Mouse (Mus musculus): Measurements from ENCODE around the gene Rora. TPM values are rescaled to one million over a fixed set of nuclear protein-coding genes. Genes with fewer than 3 reads are reported as not detected.

Rora gene
- polyA plus RNA-seq, 1 experiment, result 0.06 TPM

- TF ChIP-seq FOSL1 (IDR thresholded peaks at IDR 0.05; ENCODE audit: insufficient read depth, low read length, poor library complexity, severe bottlenecking), result no peak
- no peak for TF ChIP-seq CEBPB (IDR thresholded peaks at IDR 0.05; ENCODE audit: low read depth)
- no peak for TF ChIP-seq USF1 (IDR thresholded peaks at IDR 0.05; ENCODE audit: low read depth)
- TF ChIP-seq MYOG (IDR thresholded peaks at IDR 0.05; ENCODE audit: control insufficient read depth, extremely low read depth, insufficient read length), result no peak
- TF ChIP-seq CTCF (IDR thresholded peaks at IDR 0.05; ENCODE audit: control insufficient read depth, insufficient read depth, insufficient read length), result no peak
- TF ChIP-seq MAX (IDR thresholded peaks at IDR 0.05), result no peak
- TF ChIP-seq MYOD1 (IDR thresholded peaks at IDR 0.05; ENCODE audit: control insufficient read depth, insufficient read length, low read depth), result no peak
- no peaks in the 10 kb centered on the region for H3K36me3 ChIP-seq (ENCODE audit: control insufficient read depth, insufficient read depth)
These were observed 649.3 kb downstream of the Rora start for GRCm38 (mm10) chr9:69302846-69303245.

DNA sequence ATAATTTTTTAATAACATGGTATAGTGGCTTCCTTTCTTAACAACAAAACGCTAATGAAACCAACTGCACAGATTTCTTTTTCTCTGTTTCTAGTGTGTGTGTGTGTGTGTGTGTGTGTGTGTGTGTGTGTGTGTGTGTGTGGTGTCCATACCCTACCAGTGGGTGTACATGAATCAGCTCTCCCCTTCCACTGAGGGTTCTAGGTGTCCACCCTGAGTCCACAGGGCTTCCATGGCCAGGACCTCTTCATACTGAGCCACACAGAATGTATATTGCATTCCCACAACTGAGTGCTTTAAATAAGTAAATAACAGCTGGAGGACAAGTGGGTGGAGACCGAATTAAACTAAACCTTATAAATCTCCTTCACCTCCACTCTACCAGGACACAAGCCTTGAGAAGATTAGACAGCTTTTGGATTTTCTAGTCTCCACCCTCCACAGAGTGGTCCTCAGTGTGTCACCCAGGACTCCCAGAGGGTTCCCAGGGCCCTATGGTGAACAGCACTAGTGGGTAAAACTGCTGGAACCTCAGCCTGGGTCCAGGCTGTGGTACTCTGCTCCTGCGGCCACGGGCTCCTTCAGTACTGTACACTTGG, 649.9 kb downstream of the Rora start:
- no peaks in the 10 kb centered on the region for H3K36me3 ChIP-seq (ENCODE audit: control insufficient read depth, insufficient read depth)
- no peak overlapping the region for H3K4me3 ChIP-seq (ENCODE audit: insufficient read depth, poor library complexity, severe bottlenecking)
- no peak for TF ChIP-seq USF1 (IDR thresholded peaks at IDR 0.05; ENCODE audit: low read depth)
- no peak for TF ChIP-seq MYOG (IDR thresholded peaks at IDR 0.05; ENCODE audit: control insufficient read depth, extremely low read depth, insufficient read length)
- TF ChIP-seq CEBPB (IDR thresholded peaks at IDR 0.05; ENCODE audit: low read depth), result no peak
- no peak for TF ChIP-seq MYOD1 (IDR thresholded peaks at IDR 0.05; ENCODE audit: control insufficient read depth, insufficient read length, low read depth)
- no peak for TF ChIP-seq CTCF (IDR thresholded peaks at IDR 0.05; ENCODE audit: control insufficient read depth, insufficient read depth, insufficient read length)
- TF ChIP-seq MAX (IDR thresholded peaks at IDR 0.05), result no peak
- no peak for TF ChIP-seq FOSL1 (IDR thresholded peaks at IDR 0.05; ENCODE audit: insufficient read depth, low read length, poor library complexity, severe bottlenecking)
- no peaks in the 10 kb centered on the region for H3K79me3 ChIP-seq (ENCODE audit: low read depth)
- no peaks in the 10 kb centered on the region for H3K79me2 ChIP-seq (ENCODE audit: control insufficient read depth, insufficient read depth)
- no peak overlapping the region for H3ac ChIP-seq (ENCODE audit: control insufficient read depth, insufficient read length, low read depth)
- no peaks in the 10 kb centered on the region for H3K27me3 ChIP-seq (ENCODE audit: control insufficient read depth, insufficient read depth, insufficient read length)

More at GRCm38 (mm10) chr9:69302846-69303245, 649.3 kb downstream of the Rora start:
- Histone ChIP-seq H3K79me2 (ENCODE audit: control insufficient read depth, insufficient read depth) (no peaks in the 10 kb centered on the region), H3K4me3 (ENCODE audit: insufficient read depth, poor library complexity, severe bottlenecking) (no peak overlapping the region), H3K79me3 (ENCODE audit: low read depth) (no peaks in the 10 kb centered on the region), H3K27me3 (ENCODE audit: control insufficient read depth, insufficient read depth, insufficient read length) (no peaks in the 10 kb centered on the region), H3ac (ENCODE audit: control insufficient read depth, insufficient read length, low read depth) (no peak overlapping the region)

DNA sequence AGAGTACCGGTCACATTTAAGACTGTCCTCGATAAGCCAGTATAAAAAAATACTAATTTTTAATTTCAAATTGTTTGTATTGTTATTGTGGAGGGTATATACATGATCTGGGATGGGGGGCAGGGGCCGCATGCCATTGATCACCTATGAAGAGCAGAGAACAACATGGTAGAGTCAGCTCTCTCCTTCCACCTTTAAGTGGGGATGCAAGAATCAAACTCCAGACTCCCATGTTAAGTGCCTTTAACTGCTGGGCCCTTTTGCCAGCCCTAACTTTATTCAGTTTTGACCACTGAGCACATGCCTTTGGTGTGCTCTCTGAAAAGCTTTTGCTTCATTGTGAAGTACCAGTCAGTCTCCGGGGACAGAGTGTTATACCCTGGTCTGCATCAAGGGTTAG, 650.4 kb downstream of the Rora start:
- no peak overlapping the region for H3ac ChIP-seq (ENCODE audit: control insufficient read depth, insufficient read length, low read depth)
- no peaks in the 10 kb centered on the region for H3K36me3 ChIP-seq (ENCODE audit: control insufficient read depth, insufficient read depth)
- no peaks in the 10 kb centered on the region for H3K79me2 ChIP-seq (ENCODE audit: control insufficient read depth, insufficient read depth)
- H3K4me3 ChIP-seq (ENCODE audit: insufficient read depth, poor library complexity, severe bottlenecking), result no peak overlapping the region
- TF ChIP-seq CEBPB (IDR thresholded peaks at IDR 0.05; ENCODE audit: low read depth) (no peak), MYOD1 (IDR thresholded peaks at IDR 0.05; ENCODE audit: control insufficient read depth, insufficient read length, low read depth) (no peak), USF1 (IDR thresholded peaks at IDR 0.05; ENCODE audit: low read depth) (no peak), MYOG (IDR thresholded peaks at IDR 0.05; ENCODE audit: control insufficient read depth, extremely low read depth, insufficient read length) (no peak), CTCF (IDR thresholded peaks at IDR 0.05; ENCODE audit: control insufficient read depth, insufficient read depth, insufficient read length) (no peak), FOSL1 (IDR thresholded peaks at IDR 0.05; ENCODE audit: insufficient read depth, low read length, poor library complexity, severe bottlenecking) (no peak), MAX (IDR thresholded peaks at IDR 0.05) (no peak)
- H3K79me3 ChIP-seq (ENCODE audit: low read depth), result no peaks in the 10 kb centered on the region
- H3K27me3 ChIP-seq (ENCODE audit: control insufficient read depth, insufficient read depth, insufficient read length), result no peaks in the 10 kb centered on the region

GRCm38 (mm10) chr9:69304492-69304891, 650.9 kb downstream of the Rora start:
- no peaks in the 10 kb centered on the region for H3K36me3 ChIP-seq (ENCODE audit: control insufficient read depth, insufficient read depth)
- H3K27me3 ChIP-seq (ENCODE audit: control insufficient read depth, insufficient read depth, insufficient read length), result no peaks in the 10 kb centered on the region
- no peak for TF ChIP-seq CTCF (IDR thresholded peaks at IDR 0.05; ENCODE audit: control insufficient read depth, insufficient read depth, insufficient read length)
- no peak for TF ChIP-seq MAX (IDR thresholded peaks at IDR 0.05)
- TF ChIP-seq FOSL1 (IDR thresholded peaks at IDR 0.05; ENCODE audit: insufficient read depth, low read length, poor library complexity, severe bottlenecking), result no peak
- TF ChIP-seq MYOD1 (IDR thresholded peaks at IDR 0.05; ENCODE audit: control insufficient read depth, insufficient read length, low read depth), result no peak
- TF ChIP-seq CEBPB (IDR thresholded peaks at IDR 0.05; ENCODE audit: low read depth), result no peak
- TF ChIP-seq MYOG (IDR thresholded peaks at IDR 0.05; ENCODE audit: control insufficient read depth, extremely low read depth, insufficient read length), result no peak
- no peak for TF ChIP-seq USF1 (IDR thresholded peaks at IDR 0.05; ENCODE audit: low read depth)
- H3K79me2 ChIP-seq (ENCODE audit: control insufficient read depth, insufficient read depth), result no peaks in the 10 kb centered on the region
- no peaks in the 10 kb centered on the region for H3K79me3 ChIP-seq (ENCODE audit: low read depth)
- H3ac ChIP-seq (ENCODE audit: control insufficient read depth, insufficient read length, low read depth), result no peak overlapping the region
- no peak overlapping the region for H3K4me3 ChIP-seq (ENCODE audit: insufficient read depth, poor library complexity, severe bottlenecking)

DNA sequence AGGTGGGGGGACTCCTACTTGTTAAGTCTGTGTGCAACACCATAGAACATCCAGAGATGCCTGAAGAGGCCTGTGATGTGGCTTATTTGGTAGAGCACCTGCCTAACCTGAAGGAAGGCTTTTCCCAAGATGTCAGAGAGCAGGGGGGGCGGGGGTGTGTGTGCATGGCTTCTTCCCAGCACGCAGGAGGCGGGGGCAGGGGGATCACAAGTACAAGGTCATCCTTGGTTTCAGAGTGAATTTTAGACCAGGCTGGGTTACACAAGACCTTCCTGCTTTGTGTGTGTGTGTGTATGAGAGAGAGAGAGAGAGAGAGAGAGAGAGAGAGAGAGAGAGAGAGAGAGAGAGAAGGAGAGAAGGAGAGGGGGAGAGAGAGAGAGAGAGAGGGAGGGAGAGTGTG, 651.4 kb downstream of the Rora start:
- TF ChIP-seq CEBPB (IDR thresholded peaks at IDR 0.05; ENCODE audit: low read depth) (no peak), MAX (IDR thresholded peaks at IDR 0.05) (no peak), FOSL1 (IDR thresholded peaks at IDR 0.05; ENCODE audit: insufficient read depth, low read length, poor library complexity, severe bottlenecking) (no peak), MYOG (IDR thresholded peaks at IDR 0.05; ENCODE audit: control insufficient read depth, extremely low read depth, insufficient read length) (no peak), USF1 (IDR thresholded peaks at IDR 0.05; ENCODE audit: low read depth) (no peak), CTCF (IDR thresholded peaks at IDR 0.05; ENCODE audit: control insufficient read depth, insufficient read depth, insufficient read length) (no peak), MYOD1 (IDR thresholded peaks at IDR 0.05; ENCODE audit: control insufficient read depth, insufficient read length, low read depth) (no peak)
- H3ac ChIP-seq (ENCODE audit: control insufficient read depth, insufficient read length, low read depth), result no peak overlapping the region
- H3K27me3 ChIP-seq (ENCODE audit: control insufficient read depth, insufficient read depth, insufficient read length), result no peaks in the 10 kb centered on the region
- H3K36me3 ChIP-seq (ENCODE audit: control insufficient read depth, insufficient read depth), result no peaks in the 10 kb centered on the region
- no peaks in the 10 kb centered on the region for H3K79me3 ChIP-seq (ENCODE audit: low read depth)
- no peaks in the 10 kb centered on the region for H3K79me2 ChIP-seq (ENCODE audit: control insufficient read depth, insufficient read depth)
- no peak overlapping the region for H3K4me3 ChIP-seq (ENCODE audit: insufficient read depth, poor library complexity, severe bottlenecking)
